Mouse (Mus musculus) cerebellum, postnatal 4 days (tissue): Measurements from ENCODE around the gene Retreg1.

Experiments used
- DNase-seq, 2 experiments: peaks; one replicate each; pipeline ENCODE4 v3.0.0; 2022; ENCODE audit warnings: low spot score in 2 of 2, mixed read lengths in 1 of 2

Gene Retreg1

GRCm38 (mm10) chr15:25830426-25830825, 12.6 kb upstream of the Retreg1 start:
- no peak for DNase-seq

GRCm38 (mm10) chr15:25834282-25834681, 8.7 kb upstream of the Retreg1 start:
- DNase-seq = no peak

GRCm38 (mm10) chr15:25834920-25835674, 7.9 kb upstream of the Retreg1 start:
- DNase-seq = no peak

- DNase-seq = no peak
Measured at GRCm38 (mm10) chr15:25842462-25843085, 406 bp upstream of the Retreg1 start.

- DNase-seq = no peak
Measured at GRCm38 (mm10) chr15:25844013-25844570, 1.1 kb downstream of the Retreg1 start.

GRCm38 (mm10) chr15:25844771-25845170, 1.8 kb downstream of the Retreg1 start:
- DNase-seq = no peak

GRCm38 (mm10) chr15:25847576-25848168, 4.7 kb downstream of the Retreg1 start:
- DNase-seq = no peak

GRCm38 (mm10) chr15:25850552-25850951, 7.6 kb downstream of the Retreg1 start:
- no peak for DNase-seq

GRCm38 (mm10) chr15:25854270-25854904, 11.4 kb downstream of the Retreg1 start:
- no peak for DNase-seq

GRCm38 (mm10) chr15:25858611-25859058, 15.7 kb downstream of the Retreg1 start:
- DNase-seq = no peak

GRCm38 (mm10) chr15:25859469-25859868, 16.5 kb downstream of the Retreg1 start:
- DNase-seq = no peak

GRCm38 (mm10) chr15:25861900-25862299, 18.9 kb downstream of the Retreg1 start:
- DNase-seq = no peak

GRCm38 (mm10) chr15:25865605-25866004, 22.6 kb downstream of the Retreg1 start:
- DNase-seq = no peak

GRCm38 (mm10) chr15:25866106-25866505, 23.1 kb downstream of the Retreg1 start:
- DNase-seq = no peak

- no peak for DNase-seq
Measured at GRCm38 (mm10) chr15:25869129-25869528, 26.1 kb downstream of the Retreg1 start.

GRCm38 (mm10) chr15:25871470-25871869, 28.5 kb downstream of the Retreg1 start:
- DNase-seq = no peak

- DNase-seq = no peak
Measured at GRCm38 (mm10) chr15:25872118-25872517, 29.1 kb downstream of the Retreg1 start.

GRCm38 (mm10) chr15:25872657-25873056, 29.7 kb downstream of the Retreg1 start:
- DNase-seq = no peak

- no peak for DNase-seq
Measured at GRCm38 (mm10) chr15:25873536-25873935, 30.6 kb downstream of the Retreg1 start.

- no peak for DNase-seq
Measured at GRCm38 (mm10) chr15:25876601-25877161, 33.7 kb downstream of the Retreg1 start.

- no peak for DNase-seq
Measured at GRCm38 (mm10) chr15:25877798-25878197, 34.8 kb downstream of the Retreg1 start.

- no peak for DNase-seq
Measured at GRCm38 (mm10) chr15:25879229-25879628, 36.2 kb downstream of the Retreg1 start.
